Mouse (Mus musculus) megakaryocyte-erythroid progenitor cell, adult 5-6 weeks (primary cell): Measurements from ENCODE around the gene Sarm1. TPM values are rescaled to one million over a fixed set of nuclear protein-coding genes. Genes with fewer than 3 reads are reported as not detected.

ENCODE experiments used
- ATAC-seq: replicated peaks from 2 replicates; pipeline ENCODE4 v1.8.0; 2016; ENCODE audit warnings: mild to moderate bottlenecking, inconsistent platforms; ENCODE audit not compliant: severe bottlenecking, poor library complexity, low FRiP score, low TSS enrichment
- total RNA-seq, 2 experiments: library from RNA; stranded (forward) in 1 of 2; stranded (reverse) in 1 of 2; fragments of 200-1000, 215-1000 nt in 1 of 2; fragments of >200 nt in 1 of 2; fragmentation: Nextera tagmentation in 1 of 2; gene quantifications; 2 replicates each; pipeline ENCODE4 v1.2.3; 2014 to 2017

Gene Sarm1
- total RNA-seq, 2 experiments from 2014 or later, result not detected

GRCm38 (mm10) chr11:78430195-78430878 is 67.2 kb downstream of the Sarm1 start:
- no peak for ATAC-seq

GRCm38 (mm10) chr11:78428309-78428708 is 69.2 kb downstream of the Sarm1 start:
- ATAC-seq, result no peak

- no peak for ATAC-seq
Measured at GRCm38 (mm10) chr11:78427655-78428054, 69.9 kb downstream of the Sarm1 start.

GRCm38 (mm10) chr11:78425572-78425971 is 72.0 kb downstream of the Sarm1 start:
- ATAC-seq, result no peak

- ATAC-seq, result no peak
Measured at GRCm38 (mm10) chr11:78424352-78424751, 73.2 kb downstream of the Sarm1 start.

Other genes with a start within 250 kb of the Sarm1 start
- 91.6 and 110 TPM in 2 replicates for gene 2610507B11Rik, start 236.0 kb downstream of the Sarm1 start, total RNA-seq (2014; fragmentation: Nextera tagmentation)
- 55.5 and 72.4 TPM in 2 replicates for gene 2610507B11Rik, start 236.0 kb downstream of the Sarm1 start, total RNA-seq (2017)
- gene BC030499, start 206.9 kb downstream of the Sarm1 start, total RNA-seq (2014; fragmentation: Nextera tagmentation), result 0.55 and 1.3 TPM in 2 replicates
- gene BC030499, start 206.9 kb downstream of the Sarm1 start, total RNA-seq (2017), result 0.50 and 0.89 TPM in 2 replicates
- gene Spag5, start 196.2 kb downstream of the Sarm1 start, total RNA-seq (2014; fragmentation: Nextera tagmentation), result 47.4 and 52.6 TPM in 2 replicates
- 42.0 and 62.4 TPM in 2 replicates for gene Spag5, start 196.2 kb downstream of the Sarm1 start, total RNA-seq (2017)
- gene Aldoc, start 174.8 kb downstream of the Sarm1 start, total RNA-seq (2014; fragmentation: Nextera tagmentation), result 0.39 and 2.4 TPM in 2 replicates
- gene Aldoc, start 174.8 kb downstream of the Sarm1 start, total RNA-seq (2017), result 0.84 TPM in 1 of 2 replicates, not detected in the other
- 40.5 and 44.5 TPM in 2 replicates for gene Pigs, start 169.3 kb downstream of the Sarm1 start, total RNA-seq (2014; fragmentation: Nextera tagmentation)
- 10.0 and 10.4 TPM in 2 replicates for gene Pigs, start 169.3 kb downstream of the Sarm1 start, total RNA-seq (2017)
- 51.2 and 51.5 TPM in 2 replicates for gene Unc119, start 154.3 kb downstream of the Sarm1 start, total RNA-seq (2014; fragmentation: Nextera tagmentation)
- gene Unc119, start 154.3 kb downstream of the Sarm1 start, total RNA-seq (2017), result 20.0 and 27.2 TPM in 2 replicates
- not detected in 2 replicates for gene Foxn1, start 111.2 kb downstream of the Sarm1 start, total RNA-seq (2014; fragmentation: Nextera tagmentation)
- not detected in 2 replicates for gene Foxn1, start 111.2 kb downstream of the Sarm1 start, total RNA-seq (2017)
- gene Slc13a2, start 75.5 kb downstream of the Sarm1 start, total RNA-seq (2014; fragmentation: Nextera tagmentation), result not detected in 2 replicates
- not detected in 2 replicates for gene Slc13a2, start 75.5 kb downstream of the Sarm1 start, total RNA-seq (2017)
- gene Slc46a1, start 32.1 kb downstream of the Sarm1 start, total RNA-seq (2014; fragmentation: Nextera tagmentation), result 2.6 and 3.6 TPM in 2 replicates
- 0.56 and 0.76 TPM in 2 replicates for gene Slc46a1, start 32.1 kb downstream of the Sarm1 start, total RNA-seq (2017)
- gene Vtn, start 1.3 kb upstream of the Sarm1 start, total RNA-seq (2014; fragmentation: Nextera tagmentation), result not detected in 2 replicates
- gene Vtn, start 1.3 kb upstream of the Sarm1 start, total RNA-seq (2017), result not detected in 2 replicates
- gene Sebox, start 5.7 kb upstream of the Sarm1 start, total RNA-seq (2014; fragmentation: Nextera tagmentation), result not detected in 2 replicates
- gene Sebox, start 5.7 kb upstream of the Sarm1 start, total RNA-seq (2017), result not detected in 2 replicates
- gene Tmem199, start 14.4 kb upstream of the Sarm1 start, total RNA-seq (2014; fragmentation: Nextera tagmentation), result 26.3 and 34.8 TPM in 2 replicates
- gene Tmem199, start 14.4 kb upstream of the Sarm1 start, total RNA-seq (2017), result 33.1 and 39.0 TPM in 2 replicates
- gene Poldip2, start 14.4 kb upstream of the Sarm1 start, total RNA-seq (2014; fragmentation: Nextera tagmentation), result 104 and 105 TPM in 2 replicates
- gene Poldip2, start 14.4 kb upstream of the Sarm1 start, total RNA-seq (2017), result 79.8 and 81.7 TPM in 2 replicates
- 2.5 and 4.6 TPM in 2 replicates for gene Tnfaip1, start 38.6 kb upstream of the Sarm1 start, total RNA-seq (2014; fragmentation: Nextera tagmentation)
- 0.15 and 2.7 TPM in 2 replicates for gene Tnfaip1, start 38.6 kb upstream of the Sarm1 start, total RNA-seq (2017)
- 57.8 and 83.5 TPM in 2 replicates for gene Ift20, start 38.6 kb upstream of the Sarm1 start, total RNA-seq (2014; fragmentation: Nextera tagmentation)
- 142 and 156 TPM in 2 replicates for gene Ift20, start 38.6 kb upstream of the Sarm1 start, total RNA-seq (2017)
- 63.3 and 72.9 TPM in 2 replicates for gene Tmem97, start 53.0 kb upstream of the Sarm1 start, total RNA-seq (2014; fragmentation: Nextera tagmentation)
- gene Tmem97, start 53.0 kb upstream of the Sarm1 start, total RNA-seq (2017), result 59.7 and 64.4 TPM in 2 replicates
- 26.7 and 34.8 TPM in 2 replicates for gene Nlk, start 199.6 kb upstream of the Sarm1 start, total RNA-seq (2014; fragmentation: Nextera tagmentation)
- gene Nlk, start 199.6 kb upstream of the Sarm1 start, total RNA-seq (2017), result 21.6 and 29.8 TPM in 2 replicates